Mouse (Mus musculus) megakaryocyte-erythroid progenitor cell, adult 5-6 weeks (primary cell): ENCODE results near the gene Meis2. TPM values are rescaled to one million over a fixed set of nuclear protein-coding genes. Genes with fewer than 3 reads are reported as not detected.

ENCODE experiments used
- ATAC-seq: replicated peaks from 2 replicates; pipeline ENCODE4 v1.8.0; 2016; ENCODE audit warnings: mild to moderate bottlenecking, inconsistent platforms; ENCODE audit not compliant: severe bottlenecking, poor library complexity, low FRiP score, low TSS enrichment
- total RNA-seq, 2 experiments: library from RNA; stranded (forward) in 1 of 2; stranded (reverse) in 1 of 2; fragments of 200-1000, 215-1000 nt in 1 of 2; fragments of >200 nt in 1 of 2; fragmentation: Nextera tagmentation in 1 of 2; gene quantifications; 2 replicates each; pipeline ENCODE4 v1.2.3; 2014 to 2017

The Meis2 gene
- total RNA-seq, 2 experiments from 2014 or later, result not detected

- no peak for ATAC-seq
These were observed 177.1 kb downstream of the Meis2 start for GRCm38 (mm10) chr2:115888336-115889077.

- ATAC-seq, result no peak
These were observed 178.0 kb downstream of the Meis2 start for GRCm38 (mm10) chr2:115887631-115888030.

- no peak for ATAC-seq
These were observed 181.5 kb downstream of the Meis2 start for GRCm38 (mm10) chr2:115884184-115884583.

GRCm38 (mm10) chr2:115883520-115883919 is 182.1 kb downstream of the Meis2 start:
- no peak for ATAC-seq

- no peak for ATAC-seq
These were observed 189.7 kb downstream of the Meis2 start for GRCm38 (mm10) chr2:115875802-115876531.

- ATAC-seq, result no peak
These were observed 192.8 kb downstream of the Meis2 start for GRCm38 (mm10) chr2:115872851-115873250.

- ATAC-seq, result no peak
These were observed 195.7 kb downstream of the Meis2 start for GRCm38 (mm10) chr2:115869966-115870365.

GRCm38 (mm10) chr2:115860600-115861347 is 204.9 kb downstream of the Meis2 start:
- ATAC-seq, result no peak

GRCm38 (mm10) chr2:115860141-115860480 is 205.5 kb downstream of the Meis2 start:
- ATAC-seq, result no peak

GRCm38 (mm10) chr2:115859371-115860140 is 206.1 kb downstream of the Meis2 start:
- no peak; the same call in 1 of the 2 replicates for ATAC-seq

- no peak for ATAC-seq
These were observed 206.7 kb downstream of the Meis2 start for GRCm38 (mm10) chr2:115858927-115859326.

- ATAC-seq, result no peak
These were observed 207.4 kb downstream of the Meis2 start for GRCm38 (mm10) chr2:115858246-115858645.

- no peak for ATAC-seq
These were observed 208.2 kb downstream of the Meis2 start for GRCm38 (mm10) chr2:115857123-115858080.

GRCm38 (mm10) chr2:115856401-115857073 is 209.1 kb downstream of the Meis2 start:
- ATAC-seq, result no peak

GRCm38 (mm10) chr2:115855511-115856400 is 209.9 kb downstream of the Meis2 start:
- ATAC-seq, result peak; percentile 83

GRCm38 (mm10) chr2:115854828-115855311 is 210.8 kb downstream of the Meis2 start:
- no peak for ATAC-seq
